In genomic region chr9:44396684-44397411, GRCm38 (mm10) we compare ENCODE assay signal across 8 mouse cellular contexts. TPM values are rescaled to one million over a fixed set of nuclear protein-coding genes. Genes with fewer than 3 reads are reported as not detected.
DNase-seq lines count a peak whose midpoint lies in the region; ATAC-seq lines count a peak whose summit lies in the region.

TSS of gene Slc37a4 (plus strand) at chr9:44396852.

- peak; percentile 98 for ATAC-seq in hindbrain, embryonic 14.5 days (ENCODE audit: low FRiP score)

- WGBS in hindbrain, embryonic 14.5 days, result 0% methylated on average over 43 of the region's 43 CpGs

- no peaks in the 10 kb centered on the region for H3K27me3 ChIP-seq in hindbrain, embryonic 14.5 days (ENCODE audit: control insufficient read depth, insufficient read depth, low read length)

- DNase-seq in R1 (ENCODE audit: low read depth, low spot score), result peak; percentile 98
- peak; percentile 95 to 97 for DNase-seq in cerebellum, postnatal 25 days
- peak; percentile 72 to 84 for DNase-seq in frontal cortex, postnatal 25 days (ENCODE audit: low spot score in 2 of 2)
- peak; percentile 87 for DNase-seq in hindbrain, embryonic 14.5 days (ENCODE audit: low spot score)
- peak; percentile 90 to 92 for DNase-seq in layer of hippocampus, postnatal 36 days
- peak; percentile 99 for DNase-seq in lung, postnatal 36 days
- peak; percentile 97 for DNase-seq in retina, postnatal 1 day
- DNase-seq in urinary bladder, adult 18-20 months (ENCODE audit: low spot score in 2 of 2), result peak; percentile 93 to 97

- H3K27ac ChIP-seq in hindbrain, embryonic 14.5 days, result peak within 1 kb of the TSS; percentile 91

- no peaks in the 10 kb centered on the region for H3K9me3 ChIP-seq in hindbrain, embryonic 14.5 days (ENCODE audit: control insufficient read depth, low read length)

- H3K4me1 ChIP-seq in hindbrain, embryonic 14.5 days (replicated peaks; ENCODE audit: control insufficient read depth, insufficient read depth, low read length), result peaks cover 19% of the 10 kb centered on the region

- H3K36me3 ChIP-seq in hindbrain, embryonic 14.5 days (replicated peaks; ENCODE audit: control insufficient read depth, insufficient read depth), result peaks cover 41% of the 10 kb centered on the region

- peak within 1 kb of the TSS; percentile 78 for H3K4me3 ChIP-seq in hindbrain, embryonic 14.5 days (replicated peaks; ENCODE audit: low read length)

- peak within 1 kb of the TSS; percentile 91 for H3K4me2 ChIP-seq in hindbrain, embryonic 14.5 days (replicated peaks)

- peak within 1 kb of the TSS; percentile 84 for H3K9ac ChIP-seq in hindbrain, embryonic 14.5 days

RNA-seq across cellular contexts. Expression of gene Slc37a4, which starts in this region (rescaled TPM):
- 65.2 and 65.8 TPM in 2 replicates for polyA plus RNA-seq in hindbrain, embryonic 14.5 days (2014; fragmentation: Nextera tagmentation; extraction: Ambion mirVana)
- 10 to 100 TPM; 27.9 to 30.2 TPM for total RNA-seq in layer of hippocampus, postnatal 36 days (2021)

Comparison
In these comparisons a context has a peak if more than half of its experiments do, and no peak if none do; other contexts are left out.
1. Peak in every context shown above with its lines: DNase-seq, ATAC-seq, H3K4me3 ChIP-seq and H3K27ac ChIP-seq.